Mouse (Mus musculus): ENCODE measurements around the gene Spock1. TPM values are rescaled to one million over a fixed set of nuclear protein-coding genes. Genes with fewer than 3 reads are reported as not detected.
"Not testable (repeated sequence)": the region's sequence is repeated elsewhere in the genome, so short reads cannot be mapped to it uniquely, and the experiment has no call there.

Gene Spock1
- total RNA-seq, 2 experiments from 2014 or later, result not detected

GRCm38 (mm10) chr13:57611326-57612171 is 296.6 kb downstream of the Spock1 start:
- ATAC-seq (ENCODE audit: poor library complexity, severe bottlenecking), result no peak

GRCm38 (mm10) chr13:57609946-57610345 is 298.2 kb downstream of the Spock1 start:
- ATAC-seq (ENCODE audit: poor library complexity, severe bottlenecking), result no peak

- no peak for ATAC-seq (ENCODE audit: poor library complexity, severe bottlenecking)
Observed at GRCm38 (mm10) chr13:57604437-57604836, 303.7 kb downstream of the Spock1 start.

GRCm38 (mm10) chr13:57603226-57603625 is 304.9 kb downstream of the Spock1 start:
- no peak for ATAC-seq (ENCODE audit: poor library complexity, severe bottlenecking)

- ATAC-seq (ENCODE audit: poor library complexity, severe bottlenecking), result no peak
Observed at GRCm38 (mm10) chr13:57595761-57596051, 312.4 kb downstream of the Spock1 start.

GRCm38 (mm10) chr13:57595032-57595760 is 312.9 kb downstream of the Spock1 start:
- no peak for ATAC-seq (ENCODE audit: poor library complexity, severe bottlenecking)

GRCm38 (mm10) chr13:57589338-57589914 is 318.7 kb downstream of the Spock1 start:
- ATAC-seq (ENCODE audit: poor library complexity, severe bottlenecking), result not testable (repeated sequence)

GRCm38 (mm10) chr13:57588558-57589273 is 319.4 kb downstream of the Spock1 start:
- ATAC-seq (ENCODE audit: poor library complexity, severe bottlenecking), result no peak

- ATAC-seq (ENCODE audit: poor library complexity, severe bottlenecking), result no peak
Observed at GRCm38 (mm10) chr13:57585131-57585530, 323.0 kb downstream of the Spock1 start.

GRCm38 (mm10) chr13:57582314-57582976 is 325.7 kb downstream of the Spock1 start:
- no peak for ATAC-seq (ENCODE audit: poor library complexity, severe bottlenecking)

GRCm38 (mm10) chr13:57577541-57578244 is 330.4 kb downstream of the Spock1 start:
- ATAC-seq (ENCODE audit: poor library complexity, severe bottlenecking), result no peak

GRCm38 (mm10) chr13:57573501-57573900 is 334.6 kb downstream of the Spock1 start:
- ATAC-seq (ENCODE audit: poor library complexity, severe bottlenecking), result no peak

GRCm38 (mm10) chr13:57568404-57568803 is 339.7 kb downstream of the Spock1 start:
- ATAC-seq (ENCODE audit: poor library complexity, severe bottlenecking), result no peak

- no peak for ATAC-seq (ENCODE audit: poor library complexity, severe bottlenecking)
Observed at GRCm38 (mm10) chr13:57555186-57555585, 352.9 kb downstream of the Spock1 start.

GRCm38 (mm10) chr13:57549743-57550142 is 358.4 kb downstream of the Spock1 start:
- no peak for ATAC-seq (ENCODE audit: poor library complexity, severe bottlenecking)

- no peak for ATAC-seq (ENCODE audit: poor library complexity, severe bottlenecking)
Observed at GRCm38 (mm10) chr13:57536988-57537547, 371.1 kb downstream of the Spock1 start.

GRCm38 (mm10) chr13:57534325-57534724 is 373.8 kb downstream of the Spock1 start:
- no peak for ATAC-seq (ENCODE audit: poor library complexity, severe bottlenecking)

GRCm38 (mm10) chr13:57525946-57526345 is 382.2 kb downstream of the Spock1 start:
- ATAC-seq (ENCODE audit: poor library complexity, severe bottlenecking), result no peak

- no peak for ATAC-seq (ENCODE audit: poor library complexity, severe bottlenecking)
Observed at GRCm38 (mm10) chr13:57524546-57524945, 383.6 kb downstream of the Spock1 start.

- ATAC-seq (ENCODE audit: poor library complexity, severe bottlenecking), result no peak
Observed at GRCm38 (mm10) chr13:57523366-57523765, 384.8 kb downstream of the Spock1 start.
